Mouse (Mus musculus): ENCODE data around the gene Ppp1r15a.

DNA sequence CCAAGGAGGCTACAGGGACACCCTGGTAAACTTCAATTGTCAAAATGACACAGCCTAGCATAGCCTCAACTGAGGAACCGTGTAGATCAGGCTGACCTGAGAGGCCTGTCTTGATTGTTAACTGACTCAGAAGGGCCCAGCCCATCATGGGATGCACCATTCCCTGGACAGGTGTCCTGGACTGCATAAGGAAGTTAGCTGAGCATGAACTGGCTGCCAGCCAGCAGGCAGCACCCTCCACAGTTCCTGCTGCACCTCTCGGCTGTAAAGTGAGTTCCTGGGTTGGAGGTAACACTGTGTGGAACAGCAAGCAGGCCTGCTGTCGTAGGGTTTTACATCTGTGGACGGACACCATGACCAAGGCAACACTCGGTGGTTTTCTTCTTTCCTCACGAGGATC, 18.5 kb downstream of the Ppp1r15a start:
- no peak for TF ChIP-seq CTCF (IDR thresholded peaks at IDR 0.05; ENCODE audit: control insufficient read depth, insufficient read depth, low read length)
- no peak for TF ChIP-seq POLR2A (IDR thresholded peaks at IDR 0.05; ENCODE audit: borderline replicate concordance, control insufficient read depth, low read depth, low read length)
